Mouse (Mus musculus) limb, embryonic 15.5 days (tissue): ENCODE results near the gene Irf2bpl. TPM values are rescaled to one million over a fixed set of nuclear protein-coding genes. Genes with fewer than 3 reads are reported as not detected.

Experiments used
- ATAC-seq: fragments of 200-750 bp; cut with Nextera tagmentation; 2 replicates; pipeline ENCODE4 v1.8.0; 2017; ENCODE audit warnings: low read depth, moderate TSS enrichment; ENCODE audit not compliant: insufficient number of reproducible peaks, low FRiP score, low TSS enrichment
- H3K27ac ChIP-seq: fragments of 300-500 bp; sonication (generic); 2 replicates; pipeline ENCODE4 v1.5.1; 2015; ENCODE audit warnings: moderate library complexity, mild to moderate bottlenecking, inconsistent platforms
- H3K27me3 ChIP-seq: fragments of 300-500 bp; sonication (generic); 2 replicates; pipeline ENCODE4 v1.6.1; 2015; ENCODE audit warnings: inconsistent platforms
- H3K36me3 ChIP-seq: fragments of 300-500 bp; sonication (generic); 2 replicates; pipeline ENCODE4 v1.6.1; 2015; ENCODE audit warnings: inconsistent platforms
- H3K4me1 ChIP-seq: fragments of 300-500 bp; sonication (generic); 2 replicates; pipeline ENCODE4 v1.6.1; 2015; ENCODE audit warnings: inconsistent platforms
- H3K4me2 ChIP-seq: fragments of 300-500 bp; sonication (generic); 2 replicates; pipeline ENCODE4 v1.6.1; 2015; ENCODE audit warnings: mild to moderate bottlenecking, inconsistent platforms
- H3K4me3 ChIP-seq: fragments of 300-500 bp; sonication (generic); 2 replicates; pipeline ENCODE4 v1.5.1; 2015; ENCODE audit warnings: mild to moderate bottlenecking, inconsistent platforms
- H3K9ac ChIP-seq: fragments of 300-500 bp; sonication (generic); 2 replicates; pipeline ENCODE4 v1.6.1; 2015; ENCODE audit warnings: inconsistent platforms
- H3K9me3 ChIP-seq: fragments of 300-500 bp; sonication (generic); 2 replicates; pipeline ENCODE4 v1.6.1; 2016; ENCODE audit warnings: inconsistent platforms
- whole genome bisulfite sequencing: fragments of 180-500 bp; shearing (Covaris S2); methylation state at CpG from one replicate; pipeline ENCODE4 v1.1.7; 2015; 5-methylcytosine and 5-hydroxymethylcytosine counted together
- polyA plus RNA-seq: library from polyadenylated mRNA; unstranded; fragments of >200 nt; fragmentation: Nextera tagmentation; extraction: Ambion mirVana; gene quantifications from 2 replicates; pipeline ENCODE4 v1.2.1, GENCODE M21; 2015

Gene Irf2bpl
- polyA plus RNA-seq, 1 experiment from 2014 or later, result 38.5 TPM

- Histone ChIP-seq H3K4me2 (peak overlapping the region; percentile 67), H3K36me3 (no peaks in the 10 kb centered on the region), H3K27ac (peak overlapping the region; percentile 96), H3K4me3 (peak overlapping the region; percentile 32), H3K4me1 (peaks cover 87% of the 10 kb centered on the region), H3K9me3 (no peaks in the 10 kb centered on the region), H3K9ac (no peak overlapping the region), H3K27me3 (no peaks in the 10 kb centered on the region)
- WGBS, result 16% methylated on average over 7 of the region's 7 CpGs
- ATAC-seq, result no peak
Measured at GRCm38 (mm10) chr12:86889103-86889644, 4.6 kb upstream of the Irf2bpl start.

- WGBS, result under 1% methylated on average over 46 of the region's 47 CpGs
- no peaks in the 10 kb centered on the region for H3K27me3 ChIP-seq
- no peaks in the 10 kb centered on the region for H3K9me3 ChIP-seq
- peaks cover 81% of the 10 kb centered on the region for H3K4me1 ChIP-seq
- H3K4me3 ChIP-seq, result peak overlapping the region; percentile 32
- ATAC-seq, result peak; percentile 57
- H3K4me2 ChIP-seq, result peak overlapping the region; percentile 67
- H3K9ac ChIP-seq, result peak overlapping the region; percentile 5; the same call in 1 of the 2 replicates
- H3K27ac ChIP-seq, result peak overlapping the region; percentile 96
- no peaks in the 10 kb centered on the region for H3K36me3 ChIP-seq
Measured at GRCm38 (mm10) chr12:86888130-86889069, 3.8 kb upstream of the Irf2bpl start.

GRCm38 (mm10) chr12:86887381-86888129, 3.0 kb upstream of the Irf2bpl start:
- Histone ChIP-seq H3K27ac (peak overlapping the region; percentile 96), H3K36me3 (no peaks in the 10 kb centered on the region), H3K4me2 (peak overlapping the region; percentile 67), H3K4me1 (peaks cover 73% of the 10 kb centered on the region), H3K9ac (no peak overlapping the region; the same call in 1 of the 2 replicates), H3K27me3 (no peaks in the 10 kb centered on the region), H3K4me3 (peak overlapping the region; percentile 32), H3K9me3 (no peaks in the 10 kb centered on the region)
- ATAC-seq, result no peak
- 42% methylated on average over 14 of the region's 14 CpGs for WGBS

GRCm38 (mm10) chr12:86886446-86886965, 1.9 kb upstream of the Irf2bpl start:
- peaks cover 73% of the 10 kb centered on the region for H3K4me1 ChIP-seq
- no peak for ATAC-seq
- H3K9ac ChIP-seq, result no peak overlapping the region
- H3K4me2 ChIP-seq, result no peak overlapping the region
- H3K36me3 ChIP-seq, result 0 out of 2 replicates have a peak, but pooled peaks cover 2% of the 10 kb centered on the region
- 60% methylated on average over 7 of the region's 7 CpGs for WGBS
- no peak overlapping the region for H3K4me3 ChIP-seq
- H3K9me3 ChIP-seq, result no peaks in the 10 kb centered on the region
- no peak overlapping the region for H3K27ac ChIP-seq
- H3K27me3 ChIP-seq, result no peaks in the 10 kb centered on the region

- peaks cover 65% of the 10 kb centered on the region for H3K4me1 ChIP-seq
- H3K9me3 ChIP-seq, result no peaks in the 10 kb centered on the region
- 0 out of 2 replicates have a peak, but pooled peaks cover 2% of the 10 kb centered on the region for H3K36me3 ChIP-seq
- H3K9ac ChIP-seq, result no peak overlapping the region
- no peak for ATAC-seq
- 43% methylated on average over 5 of the region's 5 CpGs for WGBS
- peak overlapping the region; percentile 77; the same call in 1 of the 2 replicates for H3K4me2 ChIP-seq
- no peak overlapping the region for H3K4me3 ChIP-seq
- no peaks in the 10 kb centered on the region for H3K27me3 ChIP-seq
- peak overlapping the region; percentile 99 for H3K27ac ChIP-seq
Measured at GRCm38 (mm10) chr12:86885746-86886145, 1.1 kb upstream of the Irf2bpl start.

GRCm38 (mm10) chr12:86885336-86885735, 738 bp upstream of the Irf2bpl start:
- Histone ChIP-seq H3K4me3 (peak overlapping the region; percentile 65), H3K4me2 (peak overlapping the region; percentile 77), H3K4me1 (peaks cover 63% of the 10 kb centered on the region), H3K9me3 (no peaks in the 10 kb centered on the region), H3K27me3 (no peaks in the 10 kb centered on the region), H3K36me3 (0 out of 2 replicates have a peak, but pooled peaks cover 2% of the 10 kb centered on the region), H3K9ac (no peak overlapping the region), H3K27ac (peak overlapping the region; percentile 99)
- WGBS, result 7% methylated on average over 6 of the region's 6 CpGs
- ATAC-seq, result no peak

GRCm38 (mm10) chr12:86883280-86884196, 1.1 kb downstream of the Irf2bpl start:
- no peak for ATAC-seq
- peak overlapping the region; percentile 65 for H3K4me3 ChIP-seq
- peak overlapping the region; percentile 78 for H3K9ac ChIP-seq
- peak overlapping the region; percentile 99 for H3K27ac ChIP-seq
- peaks cover 63% of the 10 kb centered on the region for H3K4me1 ChIP-seq
- peak overlapping the region; percentile 77 for H3K4me2 ChIP-seq
- WGBS, result under 1% methylated on average over 78 of the region's 84 CpGs
- H3K36me3 ChIP-seq, result 0 out of 2 replicates have a peak, but pooled peaks cover 2% of the 10 kb centered on the region
- no peaks in the 10 kb centered on the region for H3K9me3 ChIP-seq
- no peaks in the 10 kb centered on the region for H3K27me3 ChIP-seq

GRCm38 (mm10) chr12:86883019-86883279, 1.6 kb downstream of the Irf2bpl start:
- WGBS, result under 1% methylated on average over 24 of the region's 24 CpGs
- no peaks in the 10 kb centered on the region for H3K9me3 ChIP-seq
- H3K9ac ChIP-seq, result peak overlapping the region; percentile 78
- H3K4me1 ChIP-seq, result peaks cover 63% of the 10 kb centered on the region
- H3K4me3 ChIP-seq, result peak overlapping the region; percentile 65
- peak overlapping the region; percentile 77 for H3K4me2 ChIP-seq
- 0 out of 2 replicates have a peak, but pooled peaks cover 2% of the 10 kb centered on the region for H3K36me3 ChIP-seq
- H3K27ac ChIP-seq, result peak overlapping the region; percentile 99
- no peaks in the 10 kb centered on the region for H3K27me3 ChIP-seq
- ATAC-seq, result no peak

GRCm38 (mm10) chr12:86882279-86883018, 2.1 kb downstream of the Irf2bpl start:
- peaks cover 58% of the 10 kb centered on the region for H3K4me1 ChIP-seq

GRCm38 (mm10) chr12:86881809-86882278, 2.8 kb downstream of the Irf2bpl start:
- WGBS, result 10% methylated on average over 33 of the region's 33 CpGs
- peak overlapping the region; percentile 99 for H3K27ac ChIP-seq

More at GRCm38 (mm10) chr12:86882279-86883018, 2.1 kb downstream of the Irf2bpl start:
- Histone ChIP-seq H3K4me2 (peak overlapping the region; percentile 77), H3K27me3 (no peaks in the 10 kb centered on the region), H3K9me3 (no peaks in the 10 kb centered on the region), H3K36me3 (0 out of 2 replicates have a peak, but pooled peaks cover 2% of the 10 kb centered on the region), H3K9ac (peak overlapping the region; percentile 78), H3K27ac (peak overlapping the region; percentile 99), H3K4me3 (peak overlapping the region; percentile 65)
- under 1% methylated on average over 59 of the region's 59 CpGs for WGBS
- no peak for ATAC-seq

More at GRCm38 (mm10) chr12:86881809-86882278, 2.8 kb downstream of the Irf2bpl start:
- peak overlapping the region; percentile 65 for H3K4me3 ChIP-seq
- no peaks in the 10 kb centered on the region for H3K27me3 ChIP-seq
- H3K36me3 ChIP-seq, result 0 out of 2 replicates have a peak, but pooled peaks cover 2% of the 10 kb centered on the region
- peaks cover 53% of the 10 kb centered on the region for H3K4me1 ChIP-seq
- H3K9ac ChIP-seq, result peak overlapping the region; percentile 78
- H3K4me2 ChIP-seq, result peak overlapping the region; percentile 77
- H3K9me3 ChIP-seq, result no peaks in the 10 kb centered on the region
- no peak for ATAC-seq
